Mouse (Mus musculus): Measurements from ENCODE around the gene Fam25c.

Gene Fam25c

GRCm38 (mm10) chr14:34355301-34355700, at the start of gene Fam25c:
Gene Fam25c, minus strand, starts transcription at chr14:34355433.
- DNase-seq (ENCODE audit: inconsistent age in 2 of 2, low spot score in 1 of 2): no peak

- no peak for DNase-seq (ENCODE audit: inconsistent age in 2 of 2, low spot score in 1 of 2)
These were observed 48.2 kb upstream of the Fam25c start for GRCm38 (mm10) chr14:34403424-34403823.

- peak; percentile 58 to 80 for DNase-seq (ENCODE audit: inconsistent age in 2 of 2, low spot score in 1 of 2)
These were observed 47.6 kb upstream of the Fam25c start for GRCm38 (mm10) chr14:34402871-34403270.

GRCm38 (mm10) chr14:34401135-34401534, 45.9 kb upstream of the Fam25c start:
- peak; percentile 77 to 94 for DNase-seq (ENCODE audit: inconsistent age in 2 of 2, low spot score in 1 of 2)

- no peak for DNase-seq (ENCODE audit: inconsistent age in 2 of 2, low spot score in 1 of 2)
These were observed 44.8 kb upstream of the Fam25c start for GRCm38 (mm10) chr14:34400021-34400420.

GRCm38 (mm10) chr14:34399301-34399700, 44.1 kb upstream of the Fam25c start:
- DNase-seq (ENCODE audit: inconsistent age in 2 of 2, low spot score in 1 of 2): no peak

GRCm38 (mm10) chr14:34398901-34399300, 43.7 kb upstream of the Fam25c start:
- DNase-seq (ENCODE audit: inconsistent age in 2 of 2, low spot score in 1 of 2): no peak

- peak in 1 of 2 experiments; percentile 66 for DNase-seq (ENCODE audit: inconsistent age in 2 of 2, low spot score in 1 of 2)
These were observed 42.6 kb upstream of the Fam25c start for GRCm38 (mm10) chr14:34397871-34398270.

- DNase-seq (ENCODE audit: inconsistent age in 2 of 2, low spot score in 1 of 2): no peak
These were observed 38.1 kb upstream of the Fam25c start for GRCm38 (mm10) chr14:34393295-34393694.

GRCm38 (mm10) chr14:34382921-34383704, 27.9 kb upstream of the Fam25c start:
- DNase-seq (ENCODE audit: inconsistent age in 2 of 2, low spot score in 1 of 2): no peak

- peak; percentile 66 to 84 for DNase-seq (ENCODE audit: inconsistent age in 2 of 2, low spot score in 1 of 2)
These were observed 23.5 kb upstream of the Fam25c start for GRCm38 (mm10) chr14:34378560-34379331.

- DNase-seq (ENCODE audit: inconsistent age in 2 of 2, low spot score in 1 of 2): no peak
These were observed 21.9 kb upstream of the Fam25c start for GRCm38 (mm10) chr14:34377121-34377520.

- no peak for DNase-seq (ENCODE audit: inconsistent age in 2 of 2, low spot score in 1 of 2)
These were observed 20.7 kb upstream of the Fam25c start for GRCm38 (mm10) chr14:34375941-34376340.

- no peak for DNase-seq (ENCODE audit: inconsistent age in 2 of 2, low spot score in 1 of 2)
These were observed 20.2 kb upstream of the Fam25c start, which contains the start of gene Mmrn2 for GRCm38 (mm10) chr14:34375415-34375904. Gene Mmrn2, plus strand, starts transcription at chr14:34375465.

- peak in 1 of 2 experiments; percentile 31 for DNase-seq (ENCODE audit: inconsistent age in 2 of 2, low spot score in 1 of 2)
These were observed 19.3 kb upstream of the Fam25c start, which contains the start of gene Sncg for GRCm38 (mm10) chr14:34374577-34374976. Gene Sncg, minus strand, starts transcription at chr14:34374789.

- DNase-seq (ENCODE audit: inconsistent age in 2 of 2, low spot score in 1 of 2): no peak
These were observed 18.3 kb upstream of the Fam25c start for GRCm38 (mm10) chr14:34373581-34373980.

GRCm38 (mm10) chr14:34372646-34373045, 17.4 kb upstream of the Fam25c start:
- DNase-seq (ENCODE audit: inconsistent age in 2 of 2, low spot score in 1 of 2): peak; percentile 48 to 85

GRCm38 (mm10) chr14:34371763-34372162, 16.5 kb upstream of the Fam25c start:
- DNase-seq (ENCODE audit: inconsistent age in 2 of 2, low spot score in 1 of 2): no peak

GRCm38 (mm10) chr14:34370921-34371320, 15.7 kb upstream of the Fam25c start:
- DNase-seq (ENCODE audit: inconsistent age in 2 of 2, low spot score in 1 of 2): no peak

- DNase-seq (ENCODE audit: inconsistent age in 2 of 2, low spot score in 1 of 2): no peak
These were observed 15.0 kb upstream of the Fam25c start for GRCm38 (mm10) chr14:34370203-34370602.

GRCm38 (mm10) chr14:34365147-34365507, 9.9 kb upstream of the Fam25c start:
- no peak for DNase-seq (ENCODE audit: inconsistent age in 2 of 2, low spot score in 1 of 2)

Data from adrenal gland, adult (tissue).